Comparison of ENCODE assay signal across 8 mouse cellular contexts in genomic region chr17:46265918-46266618, GRCm38 (mm10). TPM values are rescaled to one million over a fixed set of nuclear protein-coding genes. Genes with fewer than 3 reads are reported as not detected.
A peak's percentile ranks its signal among the peaks of the same experiment; 100 is the strongest.
DNase-seq lines count a peak whose midpoint lies in the region; ATAC-seq and TF ChIP-seq lines count a peak whose summit lies in the region.

No protein-coding gene starts in this region.

- H3K27me3 ChIP-seq in testis, adult 2 months (ENCODE audit: control insufficient read depth, insufficient read depth, low read length) = no peaks in the 10 kb centered on the region
- H3K27me3 ChIP-seq in limb, embryonic 13.5 days = no peaks in the 10 kb centered on the region
- no peaks in the 10 kb centered on the region for H3K27me3 ChIP-seq in midbrain, embryonic 16.5 days (ENCODE audit: control insufficient read depth, insufficient read depth, low read depth, low read length)

- TF ChIP-seq CTCF in testis, adult 2 months (IDR thresholded peaks at IDR 0.05; ENCODE audit: control insufficient read depth, insufficient read depth, insufficient replicate concordance, low read depth, low read length) = peak; percentile 58; the same call in 1 of the 2 replicates

- H3K27ac ChIP-seq in testis, adult 2 months (ENCODE audit: control insufficient read depth, insufficient read depth, low read depth, low read length) = no peak overlapping the region
- peak overlapping the region; percentile 58; the same call in 1 of the 2 replicates for H3K27ac ChIP-seq in limb, embryonic 13.5 days
- H3K27ac ChIP-seq in midbrain, embryonic 16.5 days (ENCODE audit: low read length) = no peak overlapping the region

- H3K9me3 ChIP-seq in limb, embryonic 13.5 days = no peaks in the 10 kb centered on the region
- H3K9me3 ChIP-seq in midbrain, embryonic 16.5 days (replicated peaks; ENCODE audit: control insufficient read depth, low read length, poor library complexity, severe bottlenecking) = no peaks in the 10 kb centered on the region

- no peaks in the 10 kb centered on the region for H3K36me3 ChIP-seq in testis, adult 2 months (ENCODE audit: control insufficient read depth, insufficient read depth, low read length)
- H3K36me3 ChIP-seq in limb, embryonic 13.5 days = peaks cover 95% of the 10 kb centered on the region
- H3K36me3 ChIP-seq in midbrain, embryonic 16.5 days (ENCODE audit: control insufficient read depth, insufficient read depth, low read length) = peaks cover 10% of the 10 kb centered on the region; the same call in 1 of the 2 replicates

- no peak for DNase-seq in testis, postnatal 14 days (ENCODE audit: low spot score)
- DNase-seq in embryo, embryonic 11 days = peak; percentile 73
- peak; percentile 77 to 80 for DNase-seq in gastrocnemius, postnatal 36 days
- peak; percentile 59 to 78 for DNase-seq in kidney, adult 8-10 months
- DNase-seq in spleen, postnatal 4 days (ENCODE audit: low spot score in 2 of 2) = peak; percentile 72 to 88

- H3K4me2 ChIP-seq in limb, embryonic 13.5 days (replicated peaks) = no peak overlapping the region
- H3K4me2 ChIP-seq in midbrain, embryonic 16.5 days (ENCODE audit: low read length) = no peak overlapping the region

- H3K4me1 ChIP-seq in testis, adult 2 months (ENCODE audit: control insufficient read depth, insufficient read depth, low read length) = no peaks in the 10 kb centered on the region; the same call in 1 of the 2 replicates
- H3K4me1 ChIP-seq in limb, embryonic 13.5 days = peaks cover 4% of the 10 kb centered on the region; the same call in 1 of the 2 replicates
- H3K4me1 ChIP-seq in midbrain, embryonic 16.5 days (ENCODE audit: control insufficient read depth, insufficient read depth, low read length) = no peaks in the 10 kb centered on the region

- no peak for TF ChIP-seq POLR2A in testis, adult 2 months (IDR thresholded peaks at IDR 0.05; ENCODE audit: control insufficient read depth, low read depth, low read length)

- no peak overlapping the region for H3K4me3 ChIP-seq in testis, adult 2 months (ENCODE audit: control insufficient read depth, low read depth, low read length)
- H3K4me3 ChIP-seq in limb, embryonic 13.5 days = no peak overlapping the region
- no peak overlapping the region for H3K4me3 ChIP-seq in midbrain, embryonic 16.5 days (ENCODE audit: low read depth, low read length)

- peak; percentile 52 for ATAC-seq in limb, embryonic 13.5 days (ENCODE audit: low FRiP score, low read depth)
- ATAC-seq in midbrain, embryonic 16.5 days = peak; percentile 40; the same call in 1 of the 2 replicates

- WGBS in limb, embryonic 13.5 days = 26% methylated on average over 14 of the region's 14 CpGs
- WGBS in midbrain, embryonic 16.5 days = 26% methylated on average over 14 of the region's 14 CpGs

- intact Hi-C loops in gastrocnemius, postnatal 36 days (cut with DNase I) = loop anchor here (1.0 to 5.0 kb wide), 3 partner anchors 17 to 116 kb away; partner anchors contain the start of genes Tjap1 and Zfp318

- H3K9ac ChIP-seq in limb, embryonic 13.5 days = no peak overlapping the region
- no peak overlapping the region for H3K9ac ChIP-seq in midbrain, embryonic 16.5 days (ENCODE audit: low read depth, low read length)

RNA-seq across cellular contexts. Expression of gene Lrrc73, which starts 12.7 kb away (rescaled TPM):
- polyA plus RNA-seq in testis, adult 2 months (2012; rRNA removed) = 106 and 120 TPM in 2 replicates
- total RNA-seq in gastrocnemius, postnatal 36 days (2021) = under 1 TPM; 0.23 to 0.39 TPM
- polyA plus RNA-seq in limb, embryonic 13.5 days (2015; fragmentation: Nextera tagmentation; extraction: Ambion mirVana) = 0.69 and 1.4 TPM in 2 replicates
- 16.6 and 18.3 TPM in 2 replicates for polyA plus RNA-seq in midbrain, embryonic 16.5 days (2015; fragmentation: Nextera tagmentation; extraction: Ambion mirVana)

RNA-seq across cellular contexts. Expression of gene Tjap1, which starts 16.8 kb away (rescaled TPM):
- polyA plus RNA-seq in testis, adult 2 months (2012; rRNA removed) = 33.1 and 39.0 TPM in 2 replicates
- 10 to 100 TPM; 35.4 to 43.6 TPM for total RNA-seq in gastrocnemius, postnatal 36 days (2021)
- 61.3 and 68.2 TPM in 2 replicates for polyA plus RNA-seq in limb, embryonic 13.5 days (2015; fragmentation: Nextera tagmentation; extraction: Ambion mirVana)
- polyA plus RNA-seq in midbrain, embryonic 16.5 days (2015; fragmentation: Nextera tagmentation; extraction: Ambion mirVana) = 28.4 and 28.6 TPM in 2 replicates

RNA-seq across cellular contexts. Expression of gene Yipf3, which starts 18.2 kb away (rescaled TPM):
- polyA plus RNA-seq in testis, adult 2 months (2012; rRNA removed) = 67.9 and 75.4 TPM in 2 replicates
- 10 to 100 TPM; 48.7 to 58.4 TPM for total RNA-seq in gastrocnemius, postnatal 36 days (2021)
- 104 and 110 TPM in 2 replicates for polyA plus RNA-seq in limb, embryonic 13.5 days (2015; fragmentation: Nextera tagmentation; extraction: Ambion mirVana)
- polyA plus RNA-seq in midbrain, embryonic 16.5 days (2015; fragmentation: Nextera tagmentation; extraction: Ambion mirVana) = 79.4 and 87.2 TPM in 2 replicates

RNA-seq across cellular contexts. Expression of gene Polr1c, which starts 18.2 kb away (rescaled TPM):
- polyA plus RNA-seq in testis, adult 2 months (2012; rRNA removed) = 57.5 and 68.8 TPM in 2 replicates
- total RNA-seq in gastrocnemius, postnatal 36 days (2021) = 10 to 100 TPM; 11.8 to 13.5 TPM
- 103 and 105 TPM in 2 replicates for polyA plus RNA-seq in limb, embryonic 13.5 days (2015; fragmentation: Nextera tagmentation; extraction: Ambion mirVana)
- polyA plus RNA-seq in midbrain, embryonic 16.5 days (2015; fragmentation: Nextera tagmentation; extraction: Ambion mirVana) = 71.3 and 80.7 TPM in 2 replicates

RNA-seq across cellular contexts. Expression of gene Dlk2, which starts 31.2 kb away (rescaled TPM):
- polyA plus RNA-seq in testis, adult 2 months (2012; rRNA removed) = 0.38 and 0.97 TPM in 2 replicates
- total RNA-seq in gastrocnemius, postnatal 36 days (2021) = under 1 TPM in 1 of 2 experiments, not detected in 1; 0.49 TPM
- 8.8 and 11.0 TPM in 2 replicates for polyA plus RNA-seq in limb, embryonic 13.5 days (2015; fragmentation: Nextera tagmentation; extraction: Ambion mirVana)
- 20.6 and 25.8 TPM in 2 replicates for polyA plus RNA-seq in midbrain, embryonic 16.5 days (2015; fragmentation: Nextera tagmentation; extraction: Ambion mirVana)
